Mouse (Mus musculus) yolk sac, embryonic 10.5 days (tissue): Measurements from ENCODE around the gene Adam11.
"Not testable (repeated sequence)": the region's sequence is repeated elsewhere in the genome, so short reads cannot be mapped to it uniquely, and the experiment has no call there.

Experiments used
- DNase-seq: peaks from one replicate; pipeline ENCODE4 v3.0.0-alpha.2; 2017; ENCODE audit warnings: low spot score

Gene Adam11

DNA sequence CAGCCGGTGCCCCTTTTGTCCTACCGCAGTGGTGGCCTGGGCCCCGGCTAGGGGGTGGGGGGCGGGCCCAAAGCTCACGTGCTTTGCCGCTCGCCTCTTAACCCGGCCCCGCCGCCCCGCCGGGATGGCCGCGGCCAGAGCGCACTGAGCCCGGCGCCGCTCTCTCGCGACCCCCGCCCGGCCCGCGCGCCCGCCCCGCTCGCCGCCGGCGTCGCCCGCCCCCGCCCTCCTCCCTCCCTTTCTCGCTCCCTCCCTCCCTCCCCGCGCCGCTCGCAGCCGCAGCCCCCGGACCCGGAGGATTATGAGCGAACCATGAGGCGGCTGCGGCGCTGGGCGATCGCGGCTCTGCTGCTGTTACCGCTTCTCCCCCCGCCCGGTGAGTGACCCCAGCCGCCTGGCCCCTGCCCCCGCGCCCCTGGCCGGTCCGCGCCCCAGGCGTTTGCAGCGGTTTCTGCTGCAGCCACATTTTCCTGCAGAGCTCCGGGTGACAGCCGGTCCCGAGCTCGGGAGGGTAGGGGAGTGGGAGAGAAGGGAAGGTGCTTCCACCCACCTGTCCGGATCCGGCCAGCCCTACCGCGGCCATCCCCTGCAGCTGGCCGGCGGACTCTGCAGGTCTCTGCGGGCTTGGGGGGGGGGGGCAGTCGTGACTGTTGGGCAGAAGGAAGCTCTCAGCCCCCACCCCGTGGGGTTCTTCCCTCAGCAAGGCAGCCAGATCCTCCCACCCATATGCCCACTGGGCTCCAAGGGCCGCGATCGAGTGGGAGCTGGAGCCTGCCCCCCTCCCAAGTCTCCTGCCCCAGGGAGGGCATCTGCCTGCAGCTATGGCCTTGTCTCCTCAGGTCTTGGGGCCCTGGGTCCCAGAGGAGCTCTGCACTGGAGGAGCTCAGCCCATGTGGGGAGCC is at the start of gene Adam11:
TSS of gene Adam11 (plus strand) at position 131 of the 902 bp plus-strand sequence.
- no peak for DNase-seq

DNA sequence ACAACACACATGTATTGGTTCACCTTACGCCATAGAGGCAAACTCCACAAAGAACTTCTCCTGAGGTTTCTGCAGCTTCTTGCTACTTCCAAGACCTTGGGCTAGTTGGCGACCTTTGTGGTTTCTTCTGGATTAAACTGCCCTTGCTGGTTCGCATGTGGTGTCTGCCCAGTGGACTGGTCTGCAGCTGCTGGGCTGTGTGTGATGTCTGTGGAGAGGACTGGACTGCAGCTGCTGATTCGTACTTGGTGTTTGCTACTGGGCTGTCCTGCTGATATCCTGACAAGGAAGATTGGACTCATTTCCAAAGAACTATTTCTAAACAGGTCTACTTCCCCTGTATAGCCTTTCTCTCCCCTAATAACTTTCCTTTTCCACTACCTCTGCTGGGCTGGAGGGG is 48.8 kb upstream of the Adam11 start:
- DNase-seq: no peak

DNA sequence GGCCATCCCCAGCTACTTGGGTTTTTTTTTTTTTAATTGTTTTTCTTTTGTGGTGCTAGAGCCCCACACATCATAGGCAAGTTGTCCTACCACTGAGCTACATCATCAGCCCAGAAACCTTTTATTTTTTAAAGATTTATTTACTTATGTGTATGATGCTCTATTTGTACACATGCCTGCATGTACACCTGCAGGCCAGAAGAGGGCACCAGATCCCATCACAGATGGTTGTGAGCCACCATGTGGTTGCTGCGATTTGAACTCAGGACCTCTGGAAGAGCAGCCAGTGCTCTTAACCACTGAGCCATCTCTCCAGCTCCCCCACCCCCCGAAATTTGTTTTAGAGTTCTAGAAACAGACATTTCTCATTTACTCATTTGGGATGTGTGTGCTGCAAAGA is 46.7 kb upstream of the Adam11 start:
- DNase-seq: not testable (repeated sequence)

DNA sequence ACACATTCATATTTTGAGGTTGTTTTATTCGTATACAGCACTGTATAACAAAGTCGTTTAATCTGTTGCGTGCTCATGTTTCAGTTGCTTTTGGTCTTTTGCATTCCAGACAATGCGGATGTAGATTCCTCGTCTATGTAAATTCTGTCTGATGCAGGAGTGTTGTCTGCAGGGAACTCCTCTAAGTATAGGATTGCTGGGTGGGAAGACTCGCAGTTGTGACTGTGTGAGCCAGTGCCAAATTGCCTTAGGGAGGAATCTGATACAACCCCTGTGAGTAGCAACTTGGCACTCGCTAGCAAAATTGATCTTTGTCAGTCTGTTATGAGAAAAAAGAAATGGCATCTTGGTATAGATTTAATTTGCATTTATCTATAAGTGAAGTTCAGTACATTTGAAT is 45.1 kb upstream of the Adam11 start:
- DNase-seq: no peak

DNA sequence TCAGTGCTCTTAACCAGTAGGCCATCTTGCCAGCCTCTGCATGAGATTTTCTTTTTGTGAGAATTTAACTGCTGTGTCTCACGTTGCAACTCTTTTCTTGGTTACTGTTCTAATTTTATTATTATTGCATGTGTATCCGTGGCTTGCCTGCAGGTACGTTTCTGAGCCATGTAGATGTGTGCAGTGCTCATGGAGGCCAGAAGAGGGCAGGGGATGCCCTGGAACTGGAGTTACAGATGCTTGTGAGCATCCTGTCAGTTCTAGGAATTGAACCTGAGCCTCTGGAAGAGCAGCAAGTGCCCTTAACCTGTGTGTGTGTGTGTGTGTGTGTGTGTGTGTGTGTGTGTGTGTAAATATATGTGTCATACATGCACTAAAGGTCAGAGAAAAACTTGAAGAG is 35.7 kb upstream of the Adam11 start:
- DNase-seq: no peak

DNA sequence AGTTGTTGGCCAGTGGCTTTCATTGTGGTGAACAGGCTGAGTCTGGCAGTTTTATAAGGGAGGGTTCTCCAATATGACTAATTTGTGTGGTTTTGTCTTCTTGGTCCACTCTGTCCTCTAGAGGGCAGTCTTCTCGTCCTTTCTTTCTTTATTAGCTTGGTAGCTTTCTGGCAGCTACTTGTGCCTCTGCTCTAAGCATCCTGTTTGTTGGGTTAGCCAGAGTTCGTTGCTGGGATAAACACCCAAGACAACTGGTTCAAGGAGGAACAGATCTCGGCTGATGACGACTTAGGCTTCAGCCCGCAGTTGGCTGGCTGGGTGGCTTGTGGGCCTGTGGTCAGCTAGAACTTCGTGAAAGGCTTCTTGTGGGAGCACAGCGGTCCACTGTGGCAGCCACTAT is 32.6 kb upstream of the Adam11 start:
- DNase-seq: no peak

DNA sequence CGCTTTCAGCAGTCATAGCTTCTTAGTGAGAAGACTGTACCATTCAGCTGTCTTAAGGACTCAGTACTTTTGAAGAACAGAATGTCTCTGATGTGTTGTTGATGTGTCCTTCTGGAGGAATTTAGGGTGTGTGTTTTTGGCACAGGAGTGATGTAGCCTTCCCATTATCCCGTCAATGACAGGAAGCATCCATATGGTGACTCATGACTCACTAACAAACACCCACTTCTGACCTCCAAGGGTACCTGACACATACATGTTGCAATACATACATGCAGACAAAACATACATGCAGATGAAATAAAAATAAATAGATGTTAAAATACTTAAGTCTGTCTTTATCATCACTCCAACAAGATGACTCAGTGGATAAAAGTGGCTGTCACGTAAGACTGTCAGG is 31.4 kb upstream of the Adam11 start:
- no peak for DNase-seq

DNA sequence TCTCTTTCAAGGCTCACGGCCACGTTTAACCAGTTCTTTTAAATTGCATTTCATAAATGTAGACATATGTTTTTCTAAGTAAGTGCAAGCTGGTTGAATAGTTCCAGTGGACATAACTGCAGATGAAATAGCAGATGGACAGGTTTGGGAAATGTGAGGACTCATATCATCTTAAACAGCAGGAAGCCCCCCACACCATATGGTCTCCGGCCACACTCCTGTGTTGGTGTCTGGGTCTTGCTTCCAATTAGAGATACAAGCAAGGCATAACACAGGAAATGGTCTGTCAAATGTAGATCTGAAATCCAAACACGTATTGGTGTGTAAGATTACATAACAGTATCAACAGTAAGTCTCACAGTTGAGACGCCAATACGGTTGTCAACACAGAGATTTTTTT is 29.9 kb upstream of the Adam11 start:
- no peak for DNase-seq

DNA sequence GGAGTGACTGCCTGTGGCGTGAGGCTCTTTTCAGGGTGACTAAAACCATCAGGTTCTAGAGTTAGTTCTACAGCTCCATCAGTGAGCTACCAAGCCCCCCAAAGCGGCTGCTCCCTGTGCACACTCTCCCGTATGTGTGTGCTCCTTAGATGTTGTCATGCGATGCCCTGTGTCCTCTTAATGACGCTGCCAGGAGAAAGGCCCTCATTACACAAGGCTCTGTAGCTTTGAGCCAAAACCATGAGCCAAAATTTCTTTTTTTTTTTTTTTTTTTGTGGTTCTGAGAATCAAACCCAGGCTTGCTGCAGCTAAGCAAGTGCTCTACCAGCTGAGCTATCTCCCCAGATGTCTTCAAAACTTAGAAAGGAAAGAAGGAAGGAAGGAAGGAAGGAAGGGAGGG is 28.1 kb upstream of the Adam11 start:
- DNase-seq: no peak

DNA sequence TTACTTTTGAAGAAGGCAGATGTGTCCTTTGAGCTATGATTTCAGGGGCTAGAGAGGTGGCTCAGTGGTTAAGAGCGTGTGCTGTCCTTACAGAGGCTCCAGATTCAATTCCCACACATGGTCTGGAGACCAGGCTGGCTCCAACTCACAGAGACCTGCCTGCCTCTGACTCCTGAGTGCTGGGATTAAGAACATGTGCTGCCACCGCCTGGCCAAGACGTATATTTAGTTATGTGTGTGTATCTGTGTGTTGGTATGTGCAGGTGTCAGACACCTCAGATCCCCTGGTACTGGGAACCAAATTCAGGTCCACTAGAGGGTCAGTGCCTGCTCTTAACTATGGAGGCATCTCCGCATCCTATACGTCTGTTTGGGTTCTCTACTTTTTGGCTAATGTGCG is 26.3 kb upstream of the Adam11 start:
- DNase-seq: no peak

DNA sequence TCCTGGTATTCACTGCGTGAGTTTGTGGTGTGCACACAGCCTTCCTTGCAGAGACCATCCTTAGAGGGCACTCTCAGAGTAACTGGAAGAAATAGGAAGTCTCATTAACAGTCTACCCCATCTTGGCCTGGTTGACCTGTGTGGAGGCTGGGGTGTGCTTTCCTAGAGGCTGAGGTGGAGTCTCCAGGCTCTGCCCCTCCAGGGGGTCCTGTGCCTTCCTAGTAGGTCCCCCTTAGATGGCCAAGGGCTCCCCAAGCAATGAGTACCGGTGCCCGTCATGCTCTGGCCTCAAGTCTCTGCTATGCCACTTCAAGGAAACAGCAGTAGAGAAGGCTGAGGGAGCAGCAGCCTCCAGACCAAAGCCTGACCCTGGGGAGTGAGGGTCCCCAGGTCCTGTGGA is 23.2 kb upstream of the Adam11 start:
- DNase-seq: no peak

DNA sequence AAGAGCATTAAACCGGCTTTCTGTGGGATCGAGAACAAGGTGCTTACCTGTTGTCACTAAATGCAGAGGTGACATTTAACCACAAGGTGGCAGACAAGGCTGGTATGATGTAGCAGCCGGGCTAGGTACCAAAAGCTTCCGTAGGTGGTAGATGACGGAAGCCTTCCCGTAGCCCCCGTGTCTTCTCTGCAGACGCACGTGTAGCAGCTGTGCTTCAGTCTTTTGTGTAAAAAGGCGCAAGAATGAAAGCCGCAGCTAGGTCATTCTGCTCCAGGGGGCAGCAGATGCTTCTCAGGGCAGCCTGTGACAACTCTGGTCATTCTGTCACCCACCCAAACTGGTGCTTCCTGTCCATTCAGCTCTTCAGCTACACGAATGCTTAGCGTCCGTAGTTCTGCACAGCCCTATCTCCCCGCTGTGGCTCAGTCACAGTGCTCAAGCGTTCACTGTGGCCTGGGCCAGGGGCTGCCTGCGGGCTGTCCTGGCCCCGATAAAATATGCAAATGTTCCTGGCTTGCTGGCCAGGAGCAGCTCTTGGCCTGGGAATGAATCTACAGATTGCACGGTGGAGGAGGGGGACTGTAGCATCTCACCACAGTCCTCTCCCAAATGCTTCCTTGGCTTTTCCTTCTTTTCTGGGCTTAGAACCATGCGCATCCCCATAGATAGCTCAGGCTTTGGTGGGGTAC is 21.8 kb upstream of the Adam11 start:
- DNase-seq: peak; percentile 31

DNA sequence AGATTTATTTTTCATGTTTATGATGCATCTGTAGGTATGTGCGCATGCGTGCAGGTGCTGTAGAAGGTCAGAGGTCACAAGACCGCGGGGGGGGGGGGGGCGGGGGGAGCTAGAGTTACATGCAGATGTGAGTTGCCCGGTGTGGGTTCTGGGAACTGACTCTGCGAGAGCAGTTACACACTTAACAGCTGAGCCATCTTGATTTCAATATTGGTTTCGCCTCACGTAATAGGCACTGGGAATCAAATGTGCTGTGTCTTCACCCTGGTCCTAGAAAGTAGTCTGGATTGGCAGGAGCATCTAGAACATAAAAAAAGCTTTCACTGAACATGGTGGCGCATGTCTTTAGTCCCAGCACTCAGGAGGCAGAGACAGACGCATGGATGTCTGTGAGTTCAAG is 20.6 kb upstream of the Adam11 start:
- DNase-seq: no peak

DNA sequence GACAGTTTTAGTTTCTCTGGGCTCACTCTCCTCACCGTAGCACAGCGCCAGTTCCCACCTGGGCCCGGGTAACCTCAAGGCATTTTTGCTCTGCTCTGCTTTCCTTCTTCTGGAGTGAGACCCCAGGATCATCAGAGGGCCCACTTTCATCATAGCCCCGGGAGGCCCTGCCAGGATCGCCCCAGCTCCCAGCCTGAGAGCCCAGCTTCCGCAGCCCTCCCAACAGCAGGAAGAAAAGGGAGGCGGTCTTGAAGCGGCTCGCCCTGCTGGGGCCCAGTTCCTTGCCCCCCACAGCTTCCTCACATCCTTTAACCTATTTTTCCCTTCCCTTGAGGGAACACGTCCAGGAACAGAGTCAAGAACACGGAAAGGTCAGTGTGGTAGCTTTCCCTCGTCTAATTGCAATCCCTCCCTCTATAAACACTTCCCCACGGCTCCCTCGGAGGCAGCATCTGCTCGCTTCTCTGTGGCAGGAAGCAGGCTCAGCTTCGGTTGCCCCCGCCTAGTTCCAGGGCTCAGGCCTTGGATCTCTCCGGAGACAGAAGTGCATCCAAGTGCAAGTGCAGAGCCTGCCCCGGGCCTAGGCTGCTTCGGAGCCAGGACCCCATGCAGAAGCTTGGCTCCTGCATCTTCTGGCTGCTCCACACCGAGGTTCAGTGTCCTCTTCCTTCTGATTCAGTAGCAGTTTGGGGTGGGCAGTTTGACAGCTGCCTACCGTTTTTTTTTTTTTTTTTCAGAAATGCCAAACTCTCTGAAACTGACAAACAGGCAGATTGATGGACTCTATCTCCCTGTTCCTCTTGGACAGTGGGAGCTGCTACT is 19.9 kb upstream of the Adam11 start:
- DNase-seq: no peak

DNA sequence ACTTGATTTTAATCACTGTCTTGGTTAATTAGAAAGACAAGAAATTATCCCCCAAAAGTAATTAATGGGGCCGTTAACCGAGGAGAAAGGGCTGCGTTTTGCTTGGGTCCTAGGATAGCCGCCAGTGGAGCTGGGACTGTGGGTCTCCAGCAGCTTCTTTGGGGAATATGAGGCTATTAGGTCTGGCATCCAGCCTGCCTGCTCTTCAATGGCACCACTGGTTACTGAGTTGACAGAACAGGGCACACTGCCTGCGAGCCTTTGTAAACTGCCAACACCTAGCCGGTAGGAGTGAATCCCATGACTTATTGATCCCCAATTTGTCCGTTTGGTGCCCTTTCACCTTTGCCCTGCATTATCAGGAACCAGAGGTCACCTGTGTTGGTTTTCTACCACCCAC is 19.2 kb upstream of the Adam11 start:
- no peak for DNase-seq

DNA sequence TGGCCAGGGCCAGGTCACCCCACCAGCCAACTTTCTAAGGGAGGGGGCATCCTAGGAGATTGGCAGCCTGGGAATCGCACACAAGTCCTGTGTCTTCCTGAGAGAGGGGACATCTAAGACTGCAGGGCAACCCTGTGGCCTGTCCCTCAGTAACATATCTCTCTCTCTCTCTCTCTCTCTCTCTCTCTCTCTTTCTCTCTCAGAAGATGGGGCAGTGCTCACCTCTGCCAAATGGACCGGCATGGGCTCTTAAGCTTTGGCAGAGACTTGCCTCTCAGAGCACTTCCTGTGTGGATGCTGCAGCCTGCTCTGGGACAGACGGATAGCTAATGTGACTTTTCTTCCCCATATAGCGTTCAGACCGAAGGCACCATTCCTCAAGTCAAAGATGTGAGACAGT is 18.4 kb upstream of the Adam11 start:
- no peak for DNase-seq

DNA sequence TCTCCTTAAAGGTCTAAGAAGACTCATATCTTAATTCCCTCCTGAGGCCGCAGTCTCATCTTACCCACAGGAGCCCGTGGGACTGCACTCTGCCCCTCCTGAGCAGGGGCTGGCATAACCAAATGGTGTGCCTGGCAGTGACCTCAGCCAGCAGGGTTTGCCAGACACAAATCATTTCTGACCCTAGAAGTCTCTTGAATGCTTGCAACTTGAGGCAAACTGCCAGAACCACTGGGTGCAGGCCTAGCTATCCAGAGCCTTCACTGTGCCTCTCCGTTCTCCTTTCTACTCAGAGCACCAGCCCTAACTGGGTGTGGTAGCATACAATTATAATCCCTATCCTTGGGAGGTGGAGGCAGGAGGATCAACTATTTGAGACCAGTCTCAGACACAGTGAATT is 16.5 kb upstream of the Adam11 start:
- no peak for DNase-seq

DNA sequence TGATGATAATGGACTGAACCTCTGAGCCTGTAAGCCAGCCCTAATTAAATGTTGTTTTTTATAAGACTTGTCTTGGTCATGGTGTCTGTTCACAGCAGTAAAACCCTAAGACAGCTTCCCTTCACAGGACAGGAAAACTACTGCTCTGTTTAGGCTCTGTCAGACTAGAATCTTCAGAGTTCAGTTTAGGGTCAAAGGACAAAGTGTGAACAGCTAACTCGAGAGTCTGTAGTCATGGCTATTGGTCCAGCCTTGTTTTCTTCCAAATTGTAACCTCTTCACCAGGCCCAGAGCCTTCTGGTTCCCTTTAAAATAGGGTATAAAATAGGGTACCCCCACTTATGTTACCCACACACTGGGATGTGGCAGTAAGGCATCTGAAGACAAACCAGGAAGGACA is 13.4 kb upstream of the Adam11 start:
- DNase-seq: no peak

DNA sequence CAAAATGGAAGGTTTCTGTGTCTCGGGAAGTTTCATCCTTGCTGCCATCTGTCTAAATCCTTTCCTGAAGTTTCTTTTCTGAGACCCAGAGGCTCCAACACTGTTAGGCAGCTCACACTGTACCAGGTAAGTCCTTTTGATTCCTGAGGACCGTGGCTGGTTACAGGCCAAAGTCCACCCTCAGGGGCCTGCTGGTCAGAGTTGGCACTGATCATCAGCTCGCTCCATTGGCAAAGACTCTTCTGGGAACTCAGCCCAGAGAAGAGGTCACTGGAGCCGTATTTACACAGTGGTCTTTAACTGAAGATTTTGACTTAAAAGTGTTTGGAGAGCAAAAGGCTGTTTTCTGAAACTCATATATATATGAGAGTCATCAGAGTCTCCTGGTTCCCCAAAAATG is 12.9 kb upstream of the Adam11 start:
- no peak for DNase-seq

DNA sequence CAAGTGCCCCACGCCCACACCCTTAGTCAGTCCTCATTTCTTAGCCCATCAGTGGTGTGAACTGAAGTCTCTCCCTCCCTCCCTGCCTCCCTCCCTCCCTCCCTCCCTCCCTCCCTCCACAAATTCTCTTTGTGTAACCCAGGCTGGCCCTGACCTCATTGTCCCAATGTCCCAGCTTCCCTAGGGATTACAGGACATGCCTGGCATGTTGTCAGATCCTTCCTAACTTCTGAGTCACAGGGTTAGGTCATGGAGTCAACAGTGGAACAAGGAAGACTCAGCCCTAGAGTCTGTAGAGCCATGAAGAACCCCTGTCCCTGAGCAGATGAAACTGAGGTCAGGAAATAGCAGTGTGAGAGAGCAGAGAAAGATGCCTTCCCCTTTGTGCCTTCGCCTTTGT is 11.5 kb upstream of the Adam11 start:
- no peak for DNase-seq

DNA sequence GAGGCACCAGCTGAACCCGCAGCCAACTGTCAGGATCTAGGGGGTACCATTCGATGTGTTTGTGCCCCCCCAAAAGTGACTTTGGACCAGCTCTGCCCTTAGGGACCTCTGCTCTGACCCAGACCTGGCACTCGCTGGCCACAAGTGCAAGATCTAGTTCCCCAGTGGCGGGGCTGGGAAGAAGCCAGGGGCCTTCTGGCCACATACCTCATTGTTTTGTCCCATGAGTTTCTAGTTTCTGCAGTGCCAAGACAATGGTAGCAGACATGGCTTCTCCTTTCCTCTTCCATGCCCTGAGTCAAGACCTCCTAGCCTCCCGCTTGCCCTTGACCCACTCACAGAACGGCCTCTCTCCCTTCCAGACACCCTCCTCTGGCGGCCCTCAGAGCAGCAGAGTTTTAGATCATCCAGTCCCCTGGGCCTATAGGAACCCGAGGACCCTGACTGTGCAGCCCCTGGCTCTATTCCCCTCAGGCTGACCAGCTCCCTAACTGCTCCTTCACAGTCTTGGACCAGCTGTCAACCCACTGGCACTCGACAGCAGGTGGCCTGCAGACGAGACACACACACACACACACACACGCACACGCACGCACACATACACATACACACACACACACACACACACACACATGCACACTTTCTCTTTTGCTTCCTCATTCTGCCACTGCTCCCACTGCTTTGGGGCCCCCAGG is 8.2 kb upstream of the Adam11 start:
- no peak for DNase-seq
